Mouse (Mus musculus) CD4-positive, CD25-positive, alpha-beta regulatory T cell, adult 9 weeks (primary cell): ENCODE results near the gene Alpk3. TPM values are rescaled to one million over a fixed set of nuclear protein-coding genes. Genes with fewer than 3 reads are reported as not detected.

Experiments used
- polyA plus RNA-seq: library from polyadenylated mRNA; unstranded; fragments of 100-300 nt; shearing (Covaris generic); gene quantifications from one replicate; pipeline ENCODE4 v1.2.1, GENCODE M21; 2017

The Alpk3 gene
- polyA plus RNA-seq = 0.21 TPM

DNA sequence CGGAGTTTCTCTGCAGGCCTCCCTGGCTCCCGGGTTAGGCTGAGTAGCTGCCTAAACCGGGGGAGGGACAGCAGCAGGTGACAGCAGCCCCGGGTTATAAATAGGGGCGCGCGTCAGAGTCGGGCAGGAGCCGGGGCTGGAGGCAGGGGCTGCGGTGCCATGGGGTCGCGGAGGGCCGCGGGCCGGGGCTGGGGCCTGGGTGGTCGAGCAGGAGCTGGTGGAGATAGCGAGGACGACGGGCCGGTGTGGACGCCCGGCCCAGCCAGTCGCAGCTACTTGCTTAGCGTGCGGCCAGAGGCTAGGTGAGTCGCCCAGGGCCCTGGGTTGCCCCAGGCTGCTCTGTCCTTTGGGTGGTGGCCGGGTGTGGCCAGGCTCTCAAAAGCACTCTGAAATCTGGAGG lies at the start of gene Alpk3:
Gene Alpk3 (plus strand): TSS at position 130 of the 400 bp plus-strand sequence.

DNA sequence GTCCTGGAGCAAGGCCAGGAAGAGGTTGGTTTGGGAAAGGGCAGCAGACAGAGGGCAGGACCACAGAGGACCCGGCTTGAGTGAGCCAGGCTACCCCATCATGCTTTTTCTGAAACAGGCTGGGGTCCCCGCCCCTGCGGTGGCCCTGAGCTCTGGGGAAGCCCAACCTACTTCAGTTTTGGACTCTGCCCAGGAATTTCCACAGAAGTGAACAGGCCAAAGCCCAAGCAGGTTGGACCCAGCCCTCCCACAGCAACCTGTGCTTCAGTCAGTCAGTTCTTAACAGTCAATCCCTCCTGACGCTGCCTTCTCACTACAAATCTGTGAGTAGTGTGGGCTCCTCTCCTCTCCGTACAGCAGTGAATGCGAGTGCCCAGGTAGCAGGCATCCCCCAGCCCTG lies 57.2 kb downstream of the Alpk3 start, which contains the start of gene Slc28a1:
Gene Slc28a1 (plus strand): TSS at position 245 of the 400 bp plus-strand sequence.

Other genes with a start within 250 kb of the Alpk3 start
- 305 TPM for gene Iqgap1, start 231.6 kb upstream of the Alpk3 start, polyA plus RNA-seq
- 3.3 TPM for gene Zscan2, start 196.7 kb upstream of the Alpk3 start, polyA plus RNA-seq
- 36.9 TPM for gene Wdr73, start 156.3 kb upstream of the Alpk3 start, polyA plus RNA-seq
- gene Nmb, start 152.5 kb upstream of the Alpk3 start, polyA plus RNA-seq = 63.4 TPM
- 384 TPM for gene Sec11a, start 109.8 kb upstream of the Alpk3 start, polyA plus RNA-seq
- gene Zfp592, start 63.9 kb upstream of the Alpk3 start, polyA plus RNA-seq = 12.7 TPM
- not detected for gene Slc28a1, start 57.2 kb downstream of the Alpk3 start, polyA plus RNA-seq
- gene Pde8a, start 156.0 kb downstream of the Alpk3 start, polyA plus RNA-seq = 0.84 TPM